Mouse (Mus musculus): ENCODE measurements around the gene Lig3.

- no peak for TF ChIP-seq CTCF (IDR thresholded peaks at IDR 0.05; ENCODE audit: low read depth)
- no peak for TF ChIP-seq EP300 (IDR thresholded peaks at IDR 0.05; ENCODE audit: low read depth)
Observed at GRCm38 (mm10) chr11:82852958-82853357, 72.0 kb downstream of the Lig3 start.

Data from heart, postnatal 0 days (tissue).